Mouse (Mus musculus): ENCODE data around the gene Fkbp15.

- TF ChIP-seq POLR2A (IDR thresholded peaks at IDR 0.05; ENCODE audit: insufficient read depth, low read length): no peak
- TF ChIP-seq EP300 (IDR thresholded peaks at IDR 0.05; ENCODE audit: insufficient read depth, low read depth, low read length): no peak
- no peak for TF ChIP-seq CTCF (IDR thresholded peaks at IDR 0.05; ENCODE audit: low read depth, low read length)
Observed at GRCm38 (mm10) chr4:62379724-62380381, 19.5 kb upstream of the Fkbp15 start.
